Mouse (Mus musculus) retina, postnatal 1 day (tissue): Measurements from ENCODE around the gene Gm5148.

Experiments used
- DNase-seq: peaks from one replicate; pipeline ENCODE4 v3.0.0-alpha.2; 2012

Gm5148 gene

GRCm38 (mm10) chr3:37737407-37737806 is 13.1 kb upstream of the Gm5148 start:
- DNase-seq: peak; percentile 27

GRCm38 (mm10) chr3:37735166-37735565 is 10.9 kb upstream of the Gm5148 start:
- DNase-seq: no peak

- DNase-seq: peak; percentile 77
These were observed 4.9 kb upstream of the Gm5148 start for GRCm38 (mm10) chr3:37729142-37729541.

- DNase-seq: no peak
These were observed 4.1 kb upstream of the Gm5148 start for GRCm38 (mm10) chr3:37728112-37729100.

GRCm38 (mm10) chr3:37727392-37727791 is 3.1 kb upstream of the Gm5148 start:
- DNase-seq: no peak

- no peak for DNase-seq
These were observed 2.3 kb upstream of the Gm5148 start for GRCm38 (mm10) chr3:37726501-37727140.

- no peak for DNase-seq
These were observed 851 bp upstream of the Gm5148 start for GRCm38 (mm10) chr3:37724946-37725735.

- peak; percentile 77 for DNase-seq
These were observed 574 bp downstream of the Gm5148 start for GRCm38 (mm10) chr3:37723662-37724170.

- DNase-seq: peak; percentile 28
These were observed 1.2 kb downstream of the Gm5148 start for GRCm38 (mm10) chr3:37723061-37723521.

GRCm38 (mm10) chr3:37722487-37723060 is 1.7 kb downstream of the Gm5148 start:
- DNase-seq: peak; percentile 17

GRCm38 (mm10) chr3:37716992-37717391 is 7.3 kb downstream of the Gm5148 start:
- no peak for DNase-seq

- no peak for DNase-seq
These were observed 8.6 kb downstream of the Gm5148 start for GRCm38 (mm10) chr3:37715734-37716133.

GRCm38 (mm10) chr3:37712501-37712900 is 11.8 kb downstream of the Gm5148 start:
- DNase-seq: no peak

GRCm38 (mm10) chr3:37711639-37712038 is 12.7 kb downstream of the Gm5148 start:
- no peak for DNase-seq

GRCm38 (mm10) chr3:37707801-37708200 is 16.5 kb downstream of the Gm5148 start:
- DNase-seq: no peak

GRCm38 (mm10) chr3:37706439-37706838 is 17.9 kb downstream of the Gm5148 start:
- no peak for DNase-seq

- no peak for DNase-seq
These were observed 18.9 kb downstream of the Gm5148 start for GRCm38 (mm10) chr3:37705436-37705835.

- no peak for DNase-seq
These were observed 19.5 kb downstream of the Gm5148 start for GRCm38 (mm10) chr3:37704701-37705279.

- no peak for DNase-seq
These were observed 21.2 kb downstream of the Gm5148 start for GRCm38 (mm10) chr3:37703066-37703465.

- no peak for DNase-seq
These were observed 30.7 kb downstream of the Gm5148 start for GRCm38 (mm10) chr3:37693552-37693951.

- DNase-seq: no peak
These were observed 31.3 kb downstream of the Gm5148 start for GRCm38 (mm10) chr3:37692945-37693344.
